Mouse (Mus musculus) liver, postnatal 0 days (tissue): ENCODE data around the gene Tmem88b.

Experiments
- CTCF ChIP-seq: sonication (generic); IDR thresholded peaks from 2 replicates; pipeline ENCODE4 v1.5.1; 2016; ENCODE audit warnings: antibody characterized with exemption, low read depth
- EP300 ChIP-seq: IDR thresholded peaks from 2 replicates; pipeline ENCODE4 v1.6.1; 2016; ENCODE audit warnings: antibody characterized with exemption, low read depth, mild to moderate bottlenecking

DNA sequence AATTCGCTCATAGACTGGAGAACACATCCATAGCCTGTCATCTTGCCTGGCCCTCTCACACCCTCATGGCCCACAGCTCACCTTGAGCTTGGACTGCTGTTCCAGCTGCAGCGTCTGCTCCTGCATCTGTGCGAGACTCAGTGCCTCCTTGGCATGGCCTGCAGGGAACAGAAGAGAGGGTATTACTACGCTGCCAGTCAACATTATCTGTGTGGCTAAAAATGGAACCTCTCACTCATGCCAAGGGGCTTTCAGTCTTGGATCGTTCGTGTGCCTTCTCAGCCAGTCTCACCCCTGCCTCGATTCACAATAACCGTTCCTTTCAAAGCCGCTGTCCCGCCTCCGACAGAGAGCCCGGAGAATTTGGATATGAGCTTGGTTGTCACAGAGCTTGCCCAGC is 28.7 kb downstream of the Tmem88b start:
- no peak for TF ChIP-seq CTCF
- TF ChIP-seq EP300 = no peak
